Mouse (Mus musculus): ENCODE data around the gene Zfyve1. TPM values are rescaled to one million over a fixed set of nuclear protein-coding genes. Genes with fewer than 3 reads are reported as not detected.
A peak's percentile ranks its signal among the peaks of the same experiment; 100 is the strongest.

Gene Zfyve1
- total RNA-seq, 2 experiments from 2014 or later = 28.8 to 34.9 TPM

DNA sequence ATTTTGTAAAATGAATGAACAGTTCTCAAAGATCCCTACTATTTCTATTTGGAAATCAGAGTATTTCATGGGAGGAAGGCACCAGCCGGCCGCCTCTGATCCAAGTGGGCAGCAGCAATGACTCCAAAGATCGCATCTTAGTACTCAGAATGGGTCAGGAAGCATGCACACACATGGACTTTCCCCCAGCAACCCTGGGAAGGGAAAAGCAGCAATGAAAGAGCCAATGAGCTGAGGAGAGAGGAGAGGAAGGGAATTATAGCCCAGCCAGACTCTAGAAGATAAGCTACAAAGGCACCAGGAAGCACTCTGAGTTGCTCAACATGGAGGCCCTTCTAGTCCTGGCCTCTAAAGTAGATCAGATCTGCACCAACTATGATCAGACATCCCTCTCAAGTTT, 16.7 kb downstream of the Zfyve1 start:
- DNase-seq = no peak

GRCm38 (mm10) chr12:83578896-83579569, 18.0 kb downstream of the Zfyve1 start:
- peak; percentile 45 for DNase-seq

GRCm38 (mm10) chr12:83578356-83578755, 18.7 kb downstream of the Zfyve1 start:
- DNase-seq = no peak

DNA sequence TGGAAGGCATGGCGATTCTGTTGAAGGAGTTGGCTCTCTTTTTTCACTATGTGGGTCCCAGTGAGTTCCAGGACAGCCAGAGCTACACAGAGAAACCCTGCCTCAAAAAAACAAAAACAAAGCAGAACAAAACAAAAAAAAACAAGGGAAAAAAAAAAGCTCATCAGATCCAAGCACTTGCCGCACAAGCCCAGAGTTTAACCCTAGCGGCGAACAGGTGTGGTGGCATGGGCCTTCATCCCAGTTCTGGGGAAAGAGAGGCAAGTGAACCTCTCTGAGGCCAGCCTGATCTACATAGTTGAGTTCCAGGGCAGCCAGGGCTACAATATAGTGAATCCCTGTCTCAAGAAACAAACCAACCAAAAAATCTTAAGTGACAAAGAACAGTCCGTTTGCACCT, 19.6 kb downstream of the Zfyve1 start:
- DNase-seq = no peak

- DNase-seq = no peak
These were observed 24.3 kb downstream of the Zfyve1 start for GRCm38 (mm10) chr12:83572717-83573116.

GRCm38 (mm10) chr12:83569866-83570265, 27.2 kb downstream of the Zfyve1 start:
- no peak for DNase-seq

DNA sequence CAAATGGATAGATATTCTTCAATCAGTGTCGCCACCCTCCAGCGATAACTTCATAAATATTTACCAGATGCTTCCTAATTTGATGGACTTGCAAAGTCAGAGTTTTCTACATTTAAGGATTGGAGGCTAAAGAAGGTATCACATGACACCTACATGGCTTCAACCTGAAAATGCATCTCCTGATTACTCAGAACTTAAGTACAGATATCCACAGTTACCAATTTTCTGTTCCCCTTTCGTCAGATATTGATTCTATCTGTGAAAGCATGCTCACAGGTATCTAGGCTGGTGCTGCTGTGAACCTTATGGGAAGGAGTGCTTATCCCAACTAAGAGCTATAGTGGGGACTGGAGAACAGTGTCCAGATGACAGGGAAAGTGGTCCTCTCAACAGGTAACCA, 34.4 kb downstream of the Zfyve1 start:
- DNase-seq = no peak

DNA sequence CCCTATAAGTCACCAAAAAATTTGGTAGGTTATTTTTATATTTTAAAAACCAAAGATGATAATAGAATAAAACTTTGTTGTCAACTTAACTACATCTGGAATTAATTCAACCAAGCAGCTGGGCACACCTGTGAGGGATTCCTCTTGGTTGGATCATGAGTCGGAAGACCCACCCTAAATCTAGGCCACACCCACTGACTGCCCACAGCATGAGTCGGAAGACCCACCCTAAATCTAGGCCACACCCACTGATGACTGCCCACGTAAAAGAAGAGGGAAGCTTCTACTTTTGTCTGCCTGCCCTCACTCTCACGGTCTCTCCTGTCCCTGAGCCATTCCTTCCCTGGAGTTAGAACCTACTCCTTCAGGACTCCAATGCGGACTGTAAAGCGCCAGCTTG, 36.8 kb downstream of the Zfyve1 start:
- no peak for DNase-seq

GRCm38 (mm10) chr12:83558496-83558895, 38.5 kb downstream of the Zfyve1 start:
- DNase-seq = no peak

- DNase-seq = no peak
These were observed 41.4 kb downstream of the Zfyve1 start for GRCm38 (mm10) chr12:83555605-83556004.

- no peak for DNase-seq
These were observed 43.2 kb downstream of the Zfyve1 start for GRCm38 (mm10) chr12:83553816-83554215.

GRCm38 (mm10) chr12:83551305-83551704, 45.7 kb downstream of the Zfyve1 start:
- DNase-seq = no peak

GRCm38 (mm10) chr12:83544791-83545190, 52.2 kb downstream of the Zfyve1 start:
- DNase-seq = no peak

- DNase-seq = no peak
These were observed 53.0 kb downstream of the Zfyve1 start for GRCm38 (mm10) chr12:83543997-83544396.

DNA sequence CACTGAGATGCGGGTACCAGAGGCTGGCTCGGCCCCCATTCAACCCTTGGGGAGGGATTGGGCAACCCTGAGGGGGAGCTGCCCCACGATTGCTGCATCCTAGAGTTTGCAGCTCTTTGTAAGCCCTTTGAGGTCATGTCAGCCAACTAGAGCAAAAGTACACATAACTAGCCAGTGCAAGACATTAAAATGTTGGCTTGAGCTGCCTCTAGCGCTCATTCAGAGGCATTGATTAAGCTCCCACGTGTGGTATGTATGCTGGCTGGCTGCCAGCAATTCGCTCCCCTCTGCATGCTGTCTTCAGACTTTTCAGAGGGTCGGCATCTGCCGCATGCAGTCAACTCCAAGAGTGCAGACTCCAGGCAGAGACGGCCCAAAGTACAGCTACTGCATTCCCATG, 61.0 kb downstream of the Zfyve1 start:
- peak; percentile 54 for DNase-seq

- no peak for DNase-seq
These were observed 61.6 kb downstream of the Zfyve1 start for GRCm38 (mm10) chr12:83535428-83535827.

GRCm38 (mm10) chr12:83534190-83534589, 62.8 kb downstream of the Zfyve1 start:
- no peak for DNase-seq

- DNase-seq = peak; percentile 73
These were observed 64.1 kb downstream of the Zfyve1 start for GRCm38 (mm10) chr12:83532966-83533365.

- no peak for DNase-seq
These were observed 65.0 kb downstream of the Zfyve1 start for GRCm38 (mm10) chr12:83531992-83532391.

GRCm38 (mm10) chr12:83528665-83529064, 68.4 kb downstream of the Zfyve1 start:
- DNase-seq = no peak

GRCm38 (mm10) chr12:83527816-83528215, 69.2 kb downstream of the Zfyve1 start:
- no peak for DNase-seq

- DNase-seq = no peak
These were observed 71.0 kb downstream of the Zfyve1 start for GRCm38 (mm10) chr12:83525822-83526544.

DNA sequence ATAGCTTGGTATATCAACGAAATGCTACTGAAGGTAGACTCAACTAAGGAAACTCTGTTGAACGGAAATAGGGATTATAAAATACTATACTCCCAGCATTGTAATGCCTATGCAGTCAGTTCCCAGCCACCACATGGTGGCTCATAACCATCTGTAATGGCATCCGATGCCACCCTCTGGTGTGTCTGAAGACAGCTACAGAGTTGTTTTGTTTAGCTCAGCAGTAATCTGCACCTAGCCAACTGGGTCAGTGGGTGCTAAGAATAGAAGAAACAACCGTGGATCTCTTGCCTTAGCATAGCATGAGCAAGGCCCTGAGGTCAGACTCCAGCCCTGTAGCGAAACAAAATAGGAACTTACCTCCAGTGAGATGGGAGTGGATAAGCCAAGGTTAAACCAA, 72.7 kb downstream of the Zfyve1 start:
- DNase-seq = no peak

DNA sequence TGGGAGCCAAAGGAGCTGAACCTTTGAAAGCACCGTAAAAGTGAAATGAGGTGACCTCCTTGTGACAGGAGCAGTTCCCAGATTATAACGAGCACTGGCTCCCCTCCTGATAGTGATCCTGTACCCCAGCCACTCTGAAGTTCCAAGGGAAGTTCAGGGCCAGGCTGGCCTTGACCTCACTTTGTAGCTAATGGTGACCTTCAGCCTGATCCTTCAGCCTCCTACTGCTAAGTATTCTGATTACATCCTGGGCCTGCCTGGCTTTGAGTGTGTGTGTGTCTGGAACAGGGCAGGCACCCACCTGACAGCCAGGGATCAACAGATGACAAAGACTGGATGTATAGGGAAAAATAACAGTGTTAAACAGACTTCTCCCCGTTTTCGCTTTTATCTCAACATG, 73.1 kb downstream of the Zfyve1 start:
- peak; percentile 42 for DNase-seq
